Mouse (Mus musculus) small intestine, adult 10 weeks (tissue): ENCODE results near the gene Shq1. TPM values are rescaled to one million over a fixed set of nuclear protein-coding genes. Genes with fewer than 3 reads are reported as not detected.

Experiments
- polyA plus RNA-seq: library from polyadenylated mRNA; stranded (reverse); fragments of 350-450 nt; fragmentation: Illumina TruSeq; extraction: RNeasy Lipid Tissue Mini Kit (QIAGEN cat#74804); gene quantifications from one replicate; pipeline ENCODE4 v1.2.3, GENCODE M21; 2014; ENCODE audit warnings: low replicate concordance

The Shq1 gene
- 1.1 TPM for polyA plus RNA-seq

GRCm38 (mm10) chr6:100670880-100671344 lies at the start of gene Shq1:
Gene Shq1, minus strand, starts transcription at chr6:100671157.

GRCm38 (mm10) chr6:100704574-100705365 lies 33.8 kb upstream of the Shq1 start, which contains the start of gene Gxylt2:
Gene Gxylt2, plus strand, starts transcription at chr6:100704734.

Other genes with a start within 250 kb of the Shq1 start
- 0.30 TPM for gene Gxylt2, start 33.6 kb upstream of the Shq1 start, polyA plus RNA-seq
- gene Ppp4r2, start 162.5 kb upstream of the Shq1 start, polyA plus RNA-seq: 137 TPM